Mouse (Mus musculus) embryonic fibroblast, embryonic 13.5 days (primary cell): ENCODE results near the gene Trib3.

Source experiments
- CTCF ChIP-seq: IDR thresholded peaks from 2 replicates; pipeline ENCODE4 v1.5.1; 2011; ENCODE audit warnings: mild to moderate bottlenecking, control low read depth, low read length, moderate library complexity, borderline replicate concordance; ENCODE audit not compliant: insufficient read depth
- POLR2A ChIP-seq: IDR thresholded peaks from 2 replicates; pipeline ENCODE4 v1.6.1; 2011; ENCODE audit warnings: low read depth, mild to moderate bottlenecking, control low read depth, low read length, moderate library complexity

- TF ChIP-seq POLR2A (no peak), CTCF (no peak)
Observed at GRCm38 (mm10) chr2:152326157-152326556, 17.7 kb downstream of the Trib3 start.
